Mouse (Mus musculus) kidney, adult 2 months (tissue): Measurements from ENCODE around the gene Dnajc22.

Experiments used
- CTCF ChIP-seq: fragments of 200-500 bp; conservative IDR thresholded peaks from 2 replicates; pipeline ENCODE4 v1.5.1; 2011; ENCODE audit warnings: low read depth, mild to moderate bottlenecking, control low read depth, low read length, moderate library complexity, mixed read lengths; ENCODE audit not compliant: insufficient read depth, insufficient read length
- POLR2A ChIP-seq: fragments of 200-500 bp; IDR thresholded peaks from one replicate; pipeline ENCODE4 v1.6.1; 2011; ENCODE audit warnings: low read depth, low read length, control low read depth

DNA sequence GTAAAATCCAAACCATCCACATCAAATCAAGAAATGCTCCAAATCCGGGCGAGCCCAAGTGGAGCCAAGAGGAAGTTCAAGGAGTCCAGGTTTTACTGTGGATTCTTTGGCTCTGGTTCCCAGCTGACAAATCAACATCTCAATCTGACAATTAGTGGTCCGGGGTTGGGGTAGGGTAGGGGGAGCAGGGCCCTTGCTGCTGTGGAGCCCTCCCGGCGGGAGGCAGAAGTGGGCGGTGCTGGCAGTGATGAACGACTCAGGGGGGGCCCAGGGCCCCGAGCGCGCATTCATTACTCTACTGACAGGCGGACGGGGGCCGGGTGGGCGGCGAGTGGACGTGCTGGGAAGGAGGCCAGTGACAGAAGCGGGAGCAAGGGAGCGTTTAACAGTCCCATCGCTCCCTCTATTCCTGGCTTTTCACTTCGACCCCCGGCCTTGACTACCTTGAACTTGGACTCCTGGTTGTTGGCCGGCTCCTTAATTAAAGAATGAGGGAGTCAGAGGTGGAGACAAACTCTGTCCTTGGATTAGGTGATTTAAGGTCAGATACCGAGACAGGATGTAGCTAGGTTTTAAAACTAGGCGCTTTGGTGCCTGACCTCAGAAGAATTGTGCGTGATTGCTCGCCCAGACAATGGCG lies 1.8 kb downstream of the Dnajc22 start:
- no peak for TF ChIP-seq POLR2A
- TF ChIP-seq CTCF: no peak
